Mouse (Mus musculus) lung, adult 2 months (tissue): ENCODE data around the gene Acly.

ENCODE experiments used
- CTCF ChIP-seq: fragments of 200-500 bp; IDR thresholded peaks from 2 replicates; pipeline ENCODE4 v1.5.1; 2011; ENCODE audit warnings: mild to moderate bottlenecking, low read length, control low read depth; ENCODE audit not compliant: insufficient read depth
- POLR2A ChIP-seq: fragments of 200-500 bp; IDR thresholded peaks from 2 replicates; pipeline ENCODE4 v1.6.1; 2011; ENCODE audit warnings: low read depth, mild to moderate bottlenecking, control low read depth, low read length, borderline replicate concordance; ENCODE audit errors: extremely low read depth

GRCm38 (mm10) chr11:100527066-100527457 lies 738 bp downstream of the Acly start:
- TF ChIP-seq CTCF, result no peak
- TF ChIP-seq POLR2A, result 0 out of 2 replicates have a peak, but pooled peaks have one; percentile 7
